Mouse (Mus musculus): ENCODE data around the gene Olfr1402. TPM values are rescaled to one million over a fixed set of nuclear protein-coding genes. Genes with fewer than 3 reads are reported as not detected.

Gene Olfr1402
- polyA plus RNA-seq (2015; fragmentation: Illumina TruSeq; extraction: RNeasy Lipid Tissue Mini Kit (QIAGEN cat#74804); ENCODE audit: insufficient read depth, low replicate concordance), result not detected

GRCm38 (mm10) chr3:97421920-97422319, at the start of gene Olfr1402:
TSS of gene Olfr1402 (minus strand) at chr3:97422020.

Other genes starting within 250 kb of the Olfr1402 start
- 23.0 TPM for gene Bcl9, start 124.1 kb downstream of the Olfr1402 start, polyA plus RNA-seq (2015; fragmentation: Illumina TruSeq; extraction: RNeasy Lipid Tissue Mini Kit (QIAGEN cat#74804); ENCODE audit: insufficient read depth, low replicate concordance)
- 23.8 TPM for gene Chd1l, start 188.2 kb upstream of the Olfr1402 start, polyA plus RNA-seq (2015; fragmentation: Illumina TruSeq; extraction: RNeasy Lipid Tissue Mini Kit (QIAGEN cat#74804); ENCODE audit: insufficient read depth, low replicate concordance)
- gene Fmo5, start 206.8 kb upstream of the Olfr1402 start, polyA plus RNA-seq (2015; fragmentation: Illumina TruSeq; extraction: RNeasy Lipid Tissue Mini Kit (QIAGEN cat#74804); ENCODE audit: insufficient read depth, low replicate concordance), result 17.5 TPM
- gene Prkab2, start 236.2 kb upstream of the Olfr1402 start, polyA plus RNA-seq (2015; fragmentation: Illumina TruSeq; extraction: RNeasy Lipid Tissue Mini Kit (QIAGEN cat#74804); ENCODE audit: insufficient read depth, low replicate concordance), result 23.3 TPM

Measured in spleen, adult 10 weeks (tissue).